Mouse (Mus musculus) leukemia stem cell, adult 10-12 weeks (primary cell): ENCODE measurements around the gene Vgll1. TPM values are rescaled to one million over a fixed set of nuclear protein-coding genes. Genes with fewer than 3 reads are reported as not detected.

Experiments used
- polyA plus RNA-seq: library from polyadenylated mRNA; stranded (reverse); fragments of >175 nt; gene quantifications from 2 replicates; pipeline ENCODE4 v1.2.3, GENCODE M21; 2012; ENCODE audit warnings: low replicate concordance

The Vgll1 gene
- not detected in 2 replicates for polyA plus RNA-seq

GRCm38 (mm10) chrX:57087806-57088205 is at the start of gene Vgll1:
Gene Vgll1 (plus strand): TSS chrX:57088106.

GRCm38 (mm10) chrX:57042774-57043173 is 45.1 kb upstream of the Vgll1 start, which contains the start of gene Brs3:
Gene Brs3 (plus strand): TSS chrX:57043074.

DNA sequence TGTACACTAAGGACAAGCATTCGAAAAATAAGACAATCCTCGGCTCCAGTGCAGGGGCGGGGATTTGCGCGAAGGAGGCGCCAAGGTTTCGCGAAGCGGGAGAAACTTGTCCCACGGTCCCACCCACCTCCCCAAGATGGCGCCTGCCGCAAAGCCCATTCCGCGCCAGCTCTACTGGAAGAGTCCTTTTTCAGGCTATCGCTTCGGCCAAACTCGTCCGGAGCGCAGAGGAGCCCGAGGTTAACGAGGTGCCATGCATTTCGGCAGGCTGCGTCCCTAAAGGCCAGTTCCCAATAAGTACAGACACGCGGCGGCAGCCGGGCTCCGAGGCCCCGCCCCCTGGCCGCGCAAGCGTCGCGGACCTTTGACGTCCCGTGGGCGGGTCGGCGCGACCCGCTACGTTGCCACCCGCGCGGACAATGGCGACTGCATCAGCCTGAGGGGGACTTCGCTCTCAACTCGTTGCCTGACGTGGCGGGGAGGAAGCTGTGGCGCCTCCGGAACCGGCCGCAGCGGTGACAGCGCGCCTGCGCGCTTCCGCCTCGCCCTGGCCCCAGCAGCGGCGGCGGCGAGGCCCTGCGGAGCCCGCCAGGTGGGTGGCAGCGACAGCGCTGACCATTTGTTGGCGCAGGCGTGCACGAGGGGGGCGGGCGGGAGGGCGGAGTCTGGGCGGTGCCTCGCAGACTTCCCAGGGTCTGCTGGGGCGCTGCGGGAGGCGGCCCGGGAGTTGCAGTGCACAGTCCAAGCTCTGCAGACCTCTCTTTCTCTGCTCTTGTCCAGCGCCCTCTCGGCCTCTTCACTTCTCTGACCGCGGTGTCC is 34.5 kb upstream of the Vgll1 start, which contains the start of gene Htatsf1:
Gene Htatsf1 (plus strand): TSS at position 410 of the 819 bp plus-strand sequence.

Other genes with a start within 250 kb of the Vgll1 start
- gene Adgrg4, start 217.9 kb upstream of the Vgll1 start, polyA plus RNA-seq: not detected in 2 replicates
- gene Brs3, start 45.0 kb upstream of the Vgll1 start, polyA plus RNA-seq: 0.12 TPM in 1 of 2 replicates, not detected in the other
- 13.3 and 15.0 TPM in 2 replicates for gene Htatsf1, start 34.5 kb upstream of the Vgll1 start, polyA plus RNA-seq
- gene Cd40lg, start 124.0 kb downstream of the Vgll1 start, polyA plus RNA-seq: 0.28 TPM in 1 of 2 replicates, not detected in the other